Mouse (Mus musculus) liver, postnatal 0 days (tissue): ENCODE measurements at regions not wholly inside any gene's neighbourhood (a gene's known extent, or its start where the extent isn't known, plus 50 kb on each side); places are given as distances from the start of the nearest gene placed in this dataset.

Experiments used
- CTCF ChIP-seq: sonication (generic); IDR thresholded peaks from 2 replicates; pipeline ENCODE4 v1.5.1; 2016; ENCODE audit warnings: antibody characterized with exemption, low read depth
- EP300 ChIP-seq: IDR thresholded peaks from 2 replicates; pipeline ENCODE4 v1.6.1; 2016; ENCODE audit warnings: antibody characterized with exemption, low read depth, mild to moderate bottlenecking

GRCm38 (mm10) chr9:61675366-61675765 lies 239.0 kb downstream of the Rplp1 start:
- no peak for TF ChIP-seq EP300
- TF ChIP-seq CTCF: no peak
